Mouse (Mus musculus) left cerebral cortex, adult 9 months (tissue): Measurements from ENCODE around the gene Tmem242.

Experiments used
- DNase-seq, 2 experiments: peaks; one replicate each; pipeline ENCODE4 v3.0.0; 2022; ENCODE audit warnings: low spot score in 2 of 2

Gene Tmem242

GRCm38 (mm10) chr17:5377151-5377929, 62.7 kb downstream of the Tmem242 start:
- no peak for DNase-seq

- DNase-seq, result no peak
Observed at GRCm38 (mm10) chr17:5372951-5373350, 67.1 kb downstream of the Tmem242 start.

- peak in 1 of 2 experiments; percentile 26 for DNase-seq
Observed at GRCm38 (mm10) chr17:5371521-5371920, 68.5 kb downstream of the Tmem242 start.

DNA sequence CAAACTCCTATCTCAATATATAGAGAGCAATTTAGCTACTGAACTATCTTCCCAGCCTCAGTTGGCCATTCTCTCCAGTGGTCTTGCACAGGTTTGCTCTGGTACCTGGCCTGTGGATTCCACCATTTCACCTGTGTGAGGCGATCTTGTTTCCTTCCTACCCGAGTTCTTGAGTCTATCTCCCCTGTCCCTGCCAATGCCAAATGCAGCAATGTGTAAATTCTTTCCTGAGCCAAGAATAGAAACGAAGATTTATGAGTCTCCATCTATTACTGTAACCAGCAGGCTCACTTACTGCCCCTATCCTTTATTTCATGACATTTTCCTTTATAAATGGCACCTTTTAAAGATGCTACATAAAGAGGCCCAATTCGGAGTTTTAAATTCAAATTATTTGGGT, 69.0 kb downstream of the Tmem242 start:
- DNase-seq, result no peak

DNA sequence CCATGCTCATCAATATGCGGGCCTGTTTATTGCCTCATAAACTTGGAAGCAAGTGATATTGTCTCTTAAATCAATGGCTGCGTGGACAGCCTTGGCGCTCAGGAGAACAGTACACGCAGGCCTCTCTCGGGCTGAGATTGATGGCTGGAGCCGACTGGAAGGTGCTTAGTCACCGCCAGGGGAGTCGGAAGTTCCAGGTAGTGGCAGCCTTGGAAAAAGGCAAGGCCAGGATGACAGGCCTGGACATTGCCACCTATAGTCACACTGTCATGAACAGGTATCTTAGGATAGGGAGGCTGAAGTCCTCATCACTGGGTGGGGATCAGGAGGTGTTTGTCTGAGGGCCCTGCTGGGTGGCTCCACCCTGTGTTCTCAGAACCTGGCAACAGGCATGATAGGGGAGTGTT, 74.1 kb downstream of the Tmem242 start:
- DNase-seq, result no peak
